Mouse (Mus musculus): ENCODE data around the gene Plod2. TPM values are rescaled to one million over a fixed set of nuclear protein-coding genes. Genes with fewer than 3 reads are reported as not detected.

Plod2 gene
- polyA plus RNA-seq, 1 experiment: 79.7 TPM

- Histone ChIP-seq H3K9me3 (replicated peaks; ENCODE audit: control insufficient read depth, insufficient read depth, low read length, poor library complexity, severe bottlenecking) (no peaks in the 10 kb centered on the region), H3K27ac (ENCODE audit: insufficient read depth, low read length) (no peak overlapping the region), H3K9ac (ENCODE audit: low read depth, poor library complexity, severe bottlenecking) (no peak overlapping the region), H3K36me3 (ENCODE audit: control insufficient read depth, insufficient read depth, low read length, poor library complexity, severe bottlenecking) (no peaks in the 10 kb centered on the region), H3K27me3 (ENCODE audit: control insufficient read depth, insufficient read depth, low read length, poor library complexity, severe bottlenecking) (no peaks in the 10 kb centered on the region), H3K4me1 (ENCODE audit: control insufficient read depth, insufficient read depth, low read length) (no peaks in the 10 kb centered on the region), H3K4me3 (ENCODE audit: low read depth, low read length) (no peak overlapping the region)
- TF ChIP-seq CTCF (IDR thresholded peaks at IDR 0.05; ENCODE audit: low read depth, low read length): no peak
- no peak for TF ChIP-seq POLR2A (IDR thresholded peaks at IDR 0.05; ENCODE audit: insufficient read depth, low read length)
- TF ChIP-seq EP300 (IDR thresholded peaks at IDR 0.05; ENCODE audit: insufficient read depth, low read depth, low read length): no peak
Observed at GRCm38 (mm10) chr9:92597776-92598175, 55.8 kb downstream of the Plod2 start.

- Histone ChIP-seq H3K27ac (ENCODE audit: insufficient read depth, low read length) (no peak overlapping the region), H3K36me3 (ENCODE audit: control insufficient read depth, insufficient read depth, low read length, poor library complexity, severe bottlenecking) (no peaks in the 10 kb centered on the region), H3K27me3 (ENCODE audit: control insufficient read depth, insufficient read depth, low read length, poor library complexity, severe bottlenecking) (no peaks in the 10 kb centered on the region), H3K4me3 (ENCODE audit: low read depth, low read length) (no peak overlapping the region), H3K9me3 (replicated peaks; ENCODE audit: control insufficient read depth, insufficient read depth, low read length, poor library complexity, severe bottlenecking) (no peaks in the 10 kb centered on the region), H3K9ac (ENCODE audit: low read depth, poor library complexity, severe bottlenecking) (no peak overlapping the region), H3K4me1 (ENCODE audit: control insufficient read depth, insufficient read depth, low read length) (no peaks in the 10 kb centered on the region)
- TF ChIP-seq POLR2A (IDR thresholded peaks at IDR 0.05; ENCODE audit: insufficient read depth, low read length) (no peak), CTCF (IDR thresholded peaks at IDR 0.05; ENCODE audit: low read depth, low read length) (no peak), EP300 (IDR thresholded peaks at IDR 0.05; ENCODE audit: insufficient read depth, low read depth, low read length) (no peak)
Observed at GRCm38 (mm10) chr9:92599940-92600538, 58.0 kb downstream of the Plod2 start.

- Histone ChIP-seq H3K36me3 (ENCODE audit: control insufficient read depth, insufficient read depth, low read length, poor library complexity, severe bottlenecking) (no peaks in the 10 kb centered on the region), H3K27ac (ENCODE audit: insufficient read depth, low read length) (no peak overlapping the region), H3K9ac (ENCODE audit: low read depth, poor library complexity, severe bottlenecking) (no peak overlapping the region), H3K4me1 (ENCODE audit: control insufficient read depth, insufficient read depth, low read length) (no peaks in the 10 kb centered on the region), H3K27me3 (ENCODE audit: control insufficient read depth, insufficient read depth, low read length, poor library complexity, severe bottlenecking) (no peaks in the 10 kb centered on the region), H3K4me3 (ENCODE audit: low read depth, low read length) (no peak overlapping the region), H3K9me3 (replicated peaks; ENCODE audit: control insufficient read depth, insufficient read depth, low read length, poor library complexity, severe bottlenecking) (no peaks in the 10 kb centered on the region)
- TF ChIP-seq POLR2A (IDR thresholded peaks at IDR 0.05; ENCODE audit: insufficient read depth, low read length) (no peak), CTCF (IDR thresholded peaks at IDR 0.05; ENCODE audit: low read depth, low read length) (no peak), EP300 (IDR thresholded peaks at IDR 0.05; ENCODE audit: insufficient read depth, low read depth, low read length) (no peak)
Observed at GRCm38 (mm10) chr9:92601551-92601950, 59.5 kb downstream of the Plod2 start.

GRCm38 (mm10) chr9:92603541-92603940 is 61.5 kb downstream of the Plod2 start:
- H3K27me3 ChIP-seq (ENCODE audit: control insufficient read depth, insufficient read depth, low read length, poor library complexity, severe bottlenecking): no peaks in the 10 kb centered on the region
- no peaks in the 10 kb centered on the region for H3K36me3 ChIP-seq (ENCODE audit: control insufficient read depth, insufficient read depth, low read length, poor library complexity, severe bottlenecking)
- TF ChIP-seq POLR2A (IDR thresholded peaks at IDR 0.05; ENCODE audit: insufficient read depth, low read length) (no peak), CTCF (IDR thresholded peaks at IDR 0.05; ENCODE audit: low read depth, low read length) (no peak), EP300 (IDR thresholded peaks at IDR 0.05; ENCODE audit: insufficient read depth, low read depth, low read length) (no peak)
- H3K4me1 ChIP-seq (ENCODE audit: control insufficient read depth, insufficient read depth, low read length): no peaks in the 10 kb centered on the region
- no peak overlapping the region for H3K9ac ChIP-seq (ENCODE audit: low read depth, poor library complexity, severe bottlenecking)
- no peak overlapping the region for H3K27ac ChIP-seq (ENCODE audit: insufficient read depth, low read length)
- H3K9me3 ChIP-seq (replicated peaks; ENCODE audit: control insufficient read depth, insufficient read depth, low read length, poor library complexity, severe bottlenecking): no peaks in the 10 kb centered on the region
- H3K4me3 ChIP-seq (ENCODE audit: low read depth, low read length): no peak overlapping the region

- Histone ChIP-seq H3K9me3 (replicated peaks; ENCODE audit: control insufficient read depth, insufficient read depth, low read length, poor library complexity, severe bottlenecking) (no peaks in the 10 kb centered on the region), H3K27ac (ENCODE audit: insufficient read depth, low read length) (no peak overlapping the region), H3K9ac (ENCODE audit: low read depth, poor library complexity, severe bottlenecking) (no peak overlapping the region), H3K36me3 (ENCODE audit: control insufficient read depth, insufficient read depth, low read length, poor library complexity, severe bottlenecking) (no peaks in the 10 kb centered on the region), H3K4me3 (ENCODE audit: low read depth, low read length) (no peak overlapping the region), H3K27me3 (ENCODE audit: control insufficient read depth, insufficient read depth, low read length, poor library complexity, severe bottlenecking) (no peaks in the 10 kb centered on the region), H3K4me1 (ENCODE audit: control insufficient read depth, insufficient read depth, low read length) (no peaks in the 10 kb centered on the region)
- TF ChIP-seq EP300 (IDR thresholded peaks at IDR 0.05; ENCODE audit: insufficient read depth, low read depth, low read length) (no peak), POLR2A (IDR thresholded peaks at IDR 0.05; ENCODE audit: insufficient read depth, low read length) (no peak), CTCF (IDR thresholded peaks at IDR 0.05; ENCODE audit: low read depth, low read length) (no peak)
Observed at GRCm38 (mm10) chr9:92610628-92611267, 68.7 kb downstream of the Plod2 start.

GRCm38 (mm10) chr9:92612641-92613040 is 70.6 kb downstream of the Plod2 start:
- Histone ChIP-seq H3K9me3 (replicated peaks; ENCODE audit: control insufficient read depth, insufficient read depth, low read length, poor library complexity, severe bottlenecking) (no peaks in the 10 kb centered on the region), H3K27me3 (ENCODE audit: control insufficient read depth, insufficient read depth, low read length, poor library complexity, severe bottlenecking) (no peaks in the 10 kb centered on the region), H3K36me3 (ENCODE audit: control insufficient read depth, insufficient read depth, low read length, poor library complexity, severe bottlenecking) (no peaks in the 10 kb centered on the region), H3K4me3 (ENCODE audit: low read depth, low read length) (peak overlapping the region; percentile 5; the same call in 1 of the 2 replicates), H3K4me1 (ENCODE audit: control insufficient read depth, insufficient read depth, low read length) (no peaks in the 10 kb centered on the region), H3K27ac (ENCODE audit: insufficient read depth, low read length) (no peak overlapping the region), H3K9ac (ENCODE audit: low read depth, poor library complexity, severe bottlenecking) (no peak overlapping the region)
- no peak for TF ChIP-seq EP300 (IDR thresholded peaks at IDR 0.05; ENCODE audit: insufficient read depth, low read depth, low read length)
- no peak for TF ChIP-seq CTCF (IDR thresholded peaks at IDR 0.05; ENCODE audit: low read depth, low read length)
- TF ChIP-seq POLR2A (IDR thresholded peaks at IDR 0.05; ENCODE audit: insufficient read depth, low read length): no peak
